Mouse (Mus musculus) hindbrain, embryonic 14.5 days (tissue): Measurements from ENCODE around the gene Eif4b. TPM values are rescaled to one million over a fixed set of nuclear protein-coding genes. Genes with fewer than 3 reads are reported as not detected.
A peak's percentile ranks its signal among the peaks of the same experiment; 100 is the strongest.

ENCODE experiments used
- ATAC-seq: fragments of 200-750 bp; cut with Nextera tagmentation; 2 replicates; pipeline ENCODE4 v1.8.0; 2017; ENCODE audit warnings: moderate number of reproducible peaks, mild to moderate bottlenecking, moderate TSS enrichment, moderate library complexity; ENCODE audit not compliant: low FRiP score
- DNase-seq: peaks from one replicate; pipeline ENCODE4 v3.0.0-alpha.2; 2015; ENCODE audit warnings: low spot score
- H3K27ac ChIP-seq: fragments of 300-500 bp; sonication (generic); 2 replicates; pipeline ENCODE4 v1.5.1; 2014; ENCODE audit warnings: mild to moderate bottlenecking, moderate library complexity
- H3K27me3 ChIP-seq: fragments of 300-500 bp; sonication (generic); 2 replicates; pipeline ENCODE4 v1.6.1; 2014; ENCODE audit warnings: mild to moderate bottlenecking, low read length, mixed read lengths; ENCODE audit not compliant: control insufficient read depth, insufficient read depth
- H3K36me3 ChIP-seq: fragments of 300-500 bp; sonication (generic); replicated peaks from 2 replicates; pipeline ENCODE4 v1.6.1; 2014; ENCODE audit not compliant: control insufficient read depth, insufficient read depth
- H3K4me1 ChIP-seq: fragments of 300-500 bp; sonication (generic); replicated peaks from 2 replicates; pipeline ENCODE4 v1.6.1; 2014; ENCODE audit warnings: antibody characterized with exemption, low read length, mixed read lengths; ENCODE audit not compliant: control insufficient read depth, insufficient read depth
- H3K4me2 ChIP-seq: fragments of 300-500 bp; sonication (generic); replicated peaks from 2 replicates; pipeline ENCODE4 v1.6.1; 2014; ENCODE audit warnings: mild to moderate bottlenecking, moderate library complexity
- H3K4me3 ChIP-seq: fragments of 300-500 bp; sonication (generic); replicated peaks from 2 replicates; pipeline ENCODE4 v1.5.1; 2014; ENCODE audit warnings: mild to moderate bottlenecking, low read length
- H3K9ac ChIP-seq: fragments of 300-500 bp; sonication (generic); 2 replicates; pipeline ENCODE4 v1.6.1; 2014
- H3K9me3 ChIP-seq: fragments of 300-500 bp; sonication (generic); 2 replicates; pipeline ENCODE4 v1.6.1; 2016; ENCODE audit warnings: low read length; ENCODE audit not compliant: control insufficient read depth
- WGBS: fragments of 180-500 bp; shearing (Covaris S2); extraction: QIAGEN DNeasy Blood & Tissue Kit; methylation state at CpG from one replicate; pipeline ENCODE4 v1.1.7; 2014; 5-methylcytosine and 5-hydroxymethylcytosine counted together
- polyA plus RNA-seq: library from polyadenylated mRNA; unstranded; fragments of >200 nt; fragmentation: Nextera tagmentation; extraction: Ambion mirVana; gene quantifications from 2 replicates; pipeline ENCODE4 v1.2.1, GENCODE M21; 2014

Gene Eif4b
- polyA plus RNA-seq, 1 experiment from 2014 or later = 83.6 TPM

GRCm38 (mm10) chr15:102119121-102119830, 45.7 kb downstream of the Eif4b start:
- Histone ChIP-seq H3K27me3 (no peaks in the 10 kb centered on the region), H3K9me3 (no peaks in the 10 kb centered on the region), H3K27ac (no peak overlapping the region), H3K4me1 (0 out of 2 replicates have a peak, but pooled peaks cover 3% of the 10 kb centered on the region), H3K9ac (no peak overlapping the region), H3K4me3 (no peak overlapping the region), H3K4me2 (no peak overlapping the region), H3K36me3 (peaks cover 71% of the 10 kb centered on the region)
- WGBS = 79% methylated on average over 8 of the region's 8 CpGs
- ATAC-seq (no peak), DNase-seq (no peak)

GRCm38 (mm10) chr15:102119831-102120170, 46.2 kb downstream of the Eif4b start:
- H3K4me2 ChIP-seq = no peak overlapping the region
- no peak overlapping the region for H3K4me3 ChIP-seq
- 0 out of 2 replicates have a peak, but pooled peaks cover 3% of the 10 kb centered on the region for H3K4me1 ChIP-seq
- ATAC-seq = no peak
- no peak for DNase-seq
- no peak overlapping the region for H3K27ac ChIP-seq
- H3K9me3 ChIP-seq = no peaks in the 10 kb centered on the region
- peaks cover 76% of the 10 kb centered on the region for H3K36me3 ChIP-seq
- 75% methylated on average over 2 of the region's 2 CpGs for WGBS
- no peak overlapping the region for H3K9ac ChIP-seq
- H3K27me3 ChIP-seq = no peaks in the 10 kb centered on the region

- Histone ChIP-seq H3K4me3 (no peak overlapping the region), H3K27ac (no peak overlapping the region), H3K9ac (no peak overlapping the region), H3K36me3 (peaks cover 83% of the 10 kb centered on the region), H3K27me3 (no peaks in the 10 kb centered on the region), H3K4me1 (0 out of 2 replicates have a peak, but pooled peaks cover 3% of the 10 kb centered on the region), H3K9me3 (no peaks in the 10 kb centered on the region), H3K4me2 (no peak overlapping the region)
- ATAC-seq = no peak
- DNase-seq = no peak
- 89% methylated on average over 5 of the region's 5 CpGs for WGBS
Measured at GRCm38 (mm10) chr15:102120530-102120929, 47.0 kb downstream of the Eif4b start.

- no peak overlapping the region for H3K27ac ChIP-seq
- ATAC-seq (no peak), DNase-seq (no peak)
- H3K4me2 ChIP-seq = no peak overlapping the region
- no peak overlapping the region for H3K9ac ChIP-seq
- no peak overlapping the region for H3K4me3 ChIP-seq
- H3K9me3 ChIP-seq = no peaks in the 10 kb centered on the region
- no peaks in the 10 kb centered on the region for H3K27me3 ChIP-seq
- no peaks in the 10 kb centered on the region for H3K4me1 ChIP-seq
- WGBS = 55% methylated on average over 2 of the region's 2 CpGs
- H3K36me3 ChIP-seq = peaks cover 89% of the 10 kb centered on the region
Measured at GRCm38 (mm10) chr15:102126303-102126702, 52.7 kb downstream of the Eif4b start.

- 87% methylated on average over 9 of the region's 9 CpGs for WGBS
- H3K4me1 ChIP-seq = peaks cover 16% of the 10 kb centered on the region
- no peak overlapping the region for H3K9ac ChIP-seq
- no peak overlapping the region for H3K4me2 ChIP-seq
- ATAC-seq (no peak), DNase-seq (no peak)
- H3K9me3 ChIP-seq = no peaks in the 10 kb centered on the region
- H3K4me3 ChIP-seq = no peak overlapping the region
- H3K27ac ChIP-seq = no peak overlapping the region
- H3K27me3 ChIP-seq = no peaks in the 10 kb centered on the region
- H3K36me3 ChIP-seq = peaks cover 51% of the 10 kb centered on the region
Measured at GRCm38 (mm10) chr15:102133314-102133713, 59.7 kb downstream of the Eif4b start.

GRCm38 (mm10) chr15:102134709-102135108, 61.1 kb downstream of the Eif4b start:
- H3K9me3 ChIP-seq = no peaks in the 10 kb centered on the region
- ATAC-seq = no peak
- DNase-seq = no peak
- H3K36me3 ChIP-seq = peaks cover 37% of the 10 kb centered on the region
- H3K27me3 ChIP-seq = no peaks in the 10 kb centered on the region
- peak overlapping the region; percentile 83 for H3K4me2 ChIP-seq
- peaks cover 16% of the 10 kb centered on the region for H3K4me1 ChIP-seq
- peak overlapping the region; percentile 84; the same call in 1 of the 2 replicates for H3K9ac ChIP-seq
- peak overlapping the region; percentile 68; the same call in 1 of the 2 replicates for H3K4me3 ChIP-seq
- H3K27ac ChIP-seq = no peak overlapping the region
- WGBS = 90% methylated on average over 2 of the region's 2 CpGs

GRCm38 (mm10) chr15:102135522-102136128, 62.1 kb downstream of the Eif4b start:
- ATAC-seq = no peak; the same call in 1 of the 2 replicates
- Histone ChIP-seq H3K9ac (peak overlapping the region; percentile 84), H3K4me3 (peak overlapping the region; percentile 68), H3K36me3 (peaks cover 27% of the 10 kb centered on the region), H3K4me1 (peaks cover 16% of the 10 kb centered on the region), H3K4me2 (peak overlapping the region; percentile 83), H3K27ac (peak overlapping the region; percentile 86), H3K27me3 (no peaks in the 10 kb centered on the region), H3K9me3 (no peaks in the 10 kb centered on the region)
- 4% methylated on average over 35 of the region's 35 CpGs for WGBS
- DNase-seq = no peak

- DNase-seq = peak; percentile 95
Measured at GRCm38 (mm10) chr15:102136129-102136758, 62.7 kb downstream of the Eif4b start, which contains the start of gene Spryd3. TSS of gene Spryd3 (minus strand) at chr15:102136234.

GRCm38 (mm10) chr15:102141120-102141519, 67.5 kb downstream of the Eif4b start:
- Histone ChIP-seq H3K9me3 (no peaks in the 10 kb centered on the region), H3K4me1 (peaks cover 8% of the 10 kb centered on the region), H3K27me3 (peaks cover 31% of the 10 kb centered on the region), H3K27ac (no peak overlapping the region), H3K4me3 (no peak overlapping the region), H3K9ac (no peak overlapping the region), H3K36me3 (no peaks in the 10 kb centered on the region), H3K4me2 (no peak overlapping the region)
- DNase-seq (no peak), ATAC-seq (no peak)
- WGBS = 95% methylated on average over 5 of the region's 5 CpGs

More at GRCm38 (mm10) chr15:102136129-102136758, 62.7 kb downstream of the Eif4b start, which contains the start of gene Spryd3:
- under 1% methylated on average over 45 of the region's 50 CpGs for WGBS
- no peaks in the 10 kb centered on the region for H3K9me3 ChIP-seq
- peaks cover 21% of the 10 kb centered on the region for H3K36me3 ChIP-seq
- ATAC-seq = peak; percentile 99
- H3K9ac ChIP-seq = peak within 1 kb of the TSS; percentile 84
- H3K4me2 ChIP-seq = peak within 1 kb of the TSS; percentile 83
- peak within 1 kb of the TSS; percentile 86 for H3K27ac ChIP-seq
- peaks cover 16% of the 10 kb centered on the region for H3K4me1 ChIP-seq
- H3K27me3 ChIP-seq = no peaks in the 10 kb centered on the region
- H3K4me3 ChIP-seq = peak within 1 kb of the TSS; percentile 68
